Mouse (Mus musculus) adipocyte (in vitro differentiated cells): ENCODE measurements around the gene Nfia.

Experiments
- DNase-seq: peaks from one replicate; pipeline ENCODE4 v3.0.0-alpha.2; 2016; ENCODE audit warnings: low spot score

Gene Nfia

DNA sequence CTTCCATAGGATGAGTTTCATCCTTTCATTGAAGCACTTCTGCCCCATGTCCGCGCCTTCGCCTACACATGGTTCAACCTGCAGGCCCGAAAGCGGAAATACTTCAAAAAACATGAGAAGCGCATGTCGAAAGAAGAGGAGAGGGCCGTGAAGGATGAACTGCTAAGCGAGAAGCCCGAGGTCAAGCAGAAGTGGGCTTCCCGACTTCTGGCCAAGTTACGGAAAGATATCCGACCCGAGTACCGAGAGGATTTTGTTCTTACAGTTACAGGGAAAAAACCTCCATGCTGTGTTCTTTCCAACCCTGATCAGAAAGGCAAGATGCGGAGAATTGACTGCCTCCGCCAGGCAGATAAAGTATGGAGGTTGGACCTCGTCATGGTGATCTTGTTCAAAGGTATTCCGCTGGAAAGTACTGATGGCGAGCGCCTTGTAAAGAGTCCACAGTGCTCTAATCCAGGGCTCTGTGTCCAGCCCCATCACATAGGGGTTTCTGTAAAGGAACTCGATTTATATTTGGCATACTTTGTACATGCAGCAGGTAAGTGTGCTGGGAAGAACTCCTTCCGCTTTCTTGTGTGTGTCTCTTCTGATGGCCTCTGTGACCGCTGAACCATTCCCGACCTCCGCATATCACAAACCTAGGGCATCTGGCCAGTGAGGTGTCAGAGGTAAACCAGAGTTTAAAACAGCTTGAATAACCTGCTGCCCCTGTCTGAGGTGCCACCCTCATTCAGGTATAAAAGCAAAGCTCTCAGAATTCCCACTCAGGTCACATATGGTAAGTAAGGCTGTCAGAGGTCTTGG is 10.7 kb downstream of the Nfia start:
- DNase-seq = no peak

DNA sequence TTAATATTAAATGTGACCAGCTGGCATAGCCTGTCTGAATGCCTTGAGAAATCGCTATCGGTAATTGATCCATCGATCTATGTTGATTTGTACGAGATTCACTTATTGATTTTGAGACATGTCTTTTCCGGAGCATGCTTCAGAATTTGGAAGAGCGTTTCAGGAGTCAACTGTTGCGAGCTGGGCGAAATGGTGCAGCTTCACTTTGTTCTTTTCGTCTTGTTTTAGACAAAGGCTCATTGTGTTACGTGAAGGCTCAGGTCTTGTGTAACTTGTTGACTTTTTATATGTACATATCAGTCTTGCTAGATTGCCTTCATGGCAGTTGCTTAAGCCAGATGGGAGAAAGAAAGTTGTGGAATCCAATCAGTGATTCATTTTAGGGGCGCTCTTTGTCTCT is 11.7 kb downstream of the Nfia start:
- no peak for DNase-seq

- peak; percentile 60 for DNase-seq
Measured at GRCm38 (mm10) chr4:97785547-97786271, 13.2 kb downstream of the Nfia start.

DNA sequence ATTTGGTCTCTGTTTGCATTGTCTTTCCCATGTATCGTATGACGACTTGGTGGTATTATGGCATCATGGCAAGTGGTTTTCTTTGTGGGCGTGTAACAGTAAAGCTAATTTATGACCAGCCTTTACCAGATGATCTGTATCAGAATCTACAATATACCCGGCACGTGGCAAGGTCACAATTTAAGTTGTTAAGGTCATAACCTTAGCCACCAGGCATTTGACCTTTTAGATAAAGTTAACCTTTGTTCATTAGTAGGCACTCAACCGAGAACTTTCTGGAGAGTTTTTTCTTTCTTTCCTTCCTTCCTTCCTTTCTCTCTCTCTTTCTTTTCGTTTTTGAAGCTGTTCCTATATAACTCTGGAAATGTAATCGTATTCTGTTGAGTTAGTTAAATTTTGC is 14.0 kb downstream of the Nfia start:
- DNase-seq = no peak

DNA sequence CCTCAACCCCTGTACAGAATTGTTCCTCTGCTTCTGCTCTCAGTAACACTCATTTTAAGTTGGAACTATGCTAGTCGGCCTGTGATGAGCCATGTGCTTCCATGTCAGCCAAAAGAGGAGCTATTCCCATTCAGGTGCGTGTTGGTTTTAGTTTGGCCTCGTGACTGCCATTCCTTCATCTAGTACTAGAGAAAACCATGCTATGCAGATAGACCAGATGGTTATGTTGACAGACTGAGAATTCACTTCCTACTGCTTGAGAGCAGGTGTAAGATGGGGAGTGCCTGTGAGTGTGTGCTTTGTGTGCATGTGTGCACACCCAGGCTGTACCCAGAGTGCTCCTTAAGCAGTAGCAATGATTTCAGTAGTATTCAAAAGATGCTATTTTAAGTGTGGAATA is 15.0 kb downstream of the Nfia start:
- no peak for DNase-seq

- DNase-seq = no peak
Measured at GRCm38 (mm10) chr4:97788537-97788936, 16.0 kb downstream of the Nfia start.

DNA sequence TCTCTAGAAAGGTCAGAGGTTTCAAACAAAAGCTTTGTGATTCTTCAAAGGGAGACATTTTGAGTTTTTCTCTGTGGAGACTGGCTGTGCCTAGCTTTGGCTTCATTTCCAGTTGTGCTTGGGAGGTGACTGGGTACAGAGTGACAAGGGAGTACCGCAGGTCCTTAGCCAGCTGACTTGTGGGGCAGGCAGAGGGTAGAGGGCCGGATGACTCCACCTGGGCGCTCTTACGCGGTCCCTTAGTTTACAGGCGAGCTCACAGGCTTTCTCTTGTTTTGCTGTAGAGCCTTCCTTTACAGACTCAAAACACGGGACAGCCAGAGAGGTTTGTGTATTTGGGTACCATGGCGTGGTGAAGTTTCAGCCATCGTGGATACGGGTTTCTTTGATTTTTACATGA is 21.4 kb downstream of the Nfia start:
- DNase-seq = no peak

DNA sequence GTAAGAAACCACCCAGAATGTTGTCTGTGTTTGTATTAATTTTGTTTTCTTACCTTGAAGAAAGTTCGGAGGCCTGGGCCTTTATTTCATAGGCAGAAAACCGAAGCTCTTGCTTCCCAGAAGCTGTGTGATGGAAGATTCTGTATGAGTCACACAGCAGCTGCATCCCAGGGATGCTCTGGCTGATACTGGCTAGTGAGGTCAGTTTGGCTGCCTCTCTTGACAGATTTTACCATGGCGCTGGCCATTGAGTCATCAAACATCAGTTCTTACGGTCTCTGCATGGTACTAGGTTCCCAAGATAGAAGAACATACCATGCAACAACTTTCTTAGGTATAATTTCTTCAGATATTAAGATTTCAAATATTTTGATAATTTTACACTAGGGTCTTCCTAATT is 22.3 kb downstream of the Nfia start:
- no peak for DNase-seq

- DNase-seq = no peak
Measured at GRCm38 (mm10) chr4:97795957-97796356, 23.4 kb downstream of the Nfia start.

DNA sequence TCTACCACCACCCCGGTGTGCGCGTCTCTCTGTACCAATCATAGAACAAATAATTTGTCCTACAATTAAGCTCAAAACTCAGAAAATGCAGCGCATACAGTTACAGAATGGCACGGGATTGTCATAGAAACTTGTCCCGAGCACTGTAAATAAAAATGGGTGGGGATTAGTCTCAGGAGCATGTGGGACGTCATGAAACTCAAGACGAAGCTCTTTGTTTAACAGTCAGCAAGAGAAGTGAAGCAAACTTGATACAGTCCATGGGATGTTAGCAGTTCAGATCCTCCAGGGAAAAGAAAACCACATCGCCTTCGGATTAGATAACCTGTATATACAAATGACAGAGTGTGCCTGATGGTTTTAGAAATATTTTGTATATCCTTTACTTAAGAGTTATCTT is 24.0 kb downstream of the Nfia start:
- no peak for DNase-seq

DNA sequence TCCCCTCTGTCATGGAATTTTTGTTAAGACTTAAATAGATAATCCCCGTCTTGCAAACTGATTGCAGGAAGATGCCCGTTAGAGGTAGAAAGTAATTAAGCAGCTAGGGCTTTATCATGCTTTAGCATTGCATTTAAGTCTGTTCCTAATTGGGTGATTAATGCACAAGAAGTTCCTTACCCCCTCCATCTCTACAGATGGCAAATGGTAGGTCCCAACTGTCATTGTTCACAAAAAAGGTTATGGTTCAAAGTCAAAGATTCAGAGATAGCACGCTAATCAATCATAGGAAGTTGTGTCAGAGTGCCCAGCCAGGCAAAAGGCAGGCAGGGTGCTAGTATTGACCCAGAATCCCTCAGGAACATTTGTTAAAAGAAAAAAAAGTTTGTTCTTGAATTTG is 31.3 kb downstream of the Nfia start:
- no peak for DNase-seq

- no peak for DNase-seq
Measured at GRCm38 (mm10) chr4:97804638-97805037, 32.1 kb downstream of the Nfia start.

DNA sequence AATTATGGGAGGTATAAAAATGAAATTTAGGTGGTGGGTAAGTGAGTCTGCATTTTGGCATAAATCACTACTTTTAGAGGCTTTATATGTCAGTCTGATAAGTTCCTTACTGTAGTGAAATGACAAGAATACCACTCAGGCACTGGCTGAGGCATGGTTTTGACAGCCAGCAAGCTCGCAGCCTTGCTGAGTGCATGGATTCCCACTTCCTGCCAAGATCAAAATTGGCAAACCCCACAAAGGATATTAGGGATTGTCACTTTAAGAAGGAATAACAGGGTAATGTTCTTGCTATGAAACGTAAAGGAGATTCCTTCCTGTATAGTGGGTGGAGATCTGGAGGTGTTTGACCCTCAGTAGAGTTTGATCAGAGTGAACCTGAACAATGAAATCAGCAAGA is 32.7 kb downstream of the Nfia start:
- no peak for DNase-seq

DNA sequence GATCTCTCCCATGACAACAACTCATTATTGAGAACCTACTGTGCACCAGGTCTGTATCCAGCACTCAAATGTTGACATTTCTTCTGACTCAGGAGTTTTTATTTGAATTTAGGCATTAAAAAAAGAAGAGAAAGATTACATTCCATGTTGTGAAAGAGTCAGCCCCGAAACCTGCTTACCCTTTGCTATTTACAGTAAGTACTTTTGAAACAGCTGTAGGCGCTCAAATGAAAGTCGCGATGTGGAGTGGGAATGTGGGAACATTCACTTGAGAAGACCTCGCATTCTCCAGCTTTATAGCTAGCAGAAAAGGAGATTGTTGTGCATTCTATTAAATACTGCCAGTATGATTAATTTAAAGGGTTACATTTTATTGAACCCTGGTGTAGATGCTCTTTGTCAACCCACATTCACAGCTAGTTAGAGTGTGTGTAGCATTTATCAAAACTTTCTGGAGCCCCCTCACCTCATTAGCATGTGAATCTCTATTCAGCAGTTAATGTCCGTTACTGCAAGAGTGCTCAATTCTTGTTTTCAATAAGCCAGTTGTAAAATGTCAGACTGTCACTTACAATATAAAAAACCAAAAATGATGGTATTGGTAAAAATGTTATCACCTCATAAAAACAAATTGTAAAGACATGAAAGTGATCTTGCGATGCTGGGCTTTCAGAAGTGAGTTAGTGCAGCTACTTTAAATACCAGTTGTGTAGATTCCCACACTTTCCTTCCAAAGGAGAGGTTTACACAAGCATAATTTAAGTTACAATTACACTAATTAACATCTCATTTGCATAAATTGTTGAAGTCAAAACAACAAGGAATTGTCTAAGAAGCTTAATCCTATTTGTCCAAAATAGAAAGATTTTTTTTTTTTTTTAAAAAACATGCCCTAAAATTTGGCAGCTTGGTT is 33.6 kb downstream of the Nfia start:
- DNase-seq = no peak

DNA sequence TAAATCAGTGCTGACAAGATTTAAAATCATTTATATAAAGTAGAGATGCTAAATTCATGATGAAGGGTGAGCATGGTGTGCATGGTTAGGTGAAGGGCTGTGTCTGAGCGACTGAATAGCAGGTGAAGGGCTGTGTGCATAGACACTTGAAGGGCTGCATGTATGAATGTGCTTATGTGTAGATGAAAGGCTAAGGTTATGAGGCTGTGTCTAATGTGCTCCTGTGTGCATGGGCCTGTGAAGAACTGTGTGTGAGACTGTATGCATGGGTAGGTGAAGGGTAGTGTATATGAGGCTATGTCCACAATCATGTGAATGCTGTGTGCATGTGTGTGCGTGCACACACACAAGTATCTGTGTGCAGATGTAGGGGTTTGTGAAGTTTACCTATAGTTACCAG is 34.4 kb downstream of the Nfia start:
- DNase-seq = no peak

- no peak for DNase-seq
Measured at GRCm38 (mm10) chr4:97808885-97809284, 36.4 kb downstream of the Nfia start.

GRCm38 (mm10) chr4:97809582-97810295 is 37.2 kb downstream of the Nfia start:
- no peak for DNase-seq

GRCm38 (mm10) chr4:97810348-97810939 is 37.9 kb downstream of the Nfia start:
- DNase-seq = no peak

DNA sequence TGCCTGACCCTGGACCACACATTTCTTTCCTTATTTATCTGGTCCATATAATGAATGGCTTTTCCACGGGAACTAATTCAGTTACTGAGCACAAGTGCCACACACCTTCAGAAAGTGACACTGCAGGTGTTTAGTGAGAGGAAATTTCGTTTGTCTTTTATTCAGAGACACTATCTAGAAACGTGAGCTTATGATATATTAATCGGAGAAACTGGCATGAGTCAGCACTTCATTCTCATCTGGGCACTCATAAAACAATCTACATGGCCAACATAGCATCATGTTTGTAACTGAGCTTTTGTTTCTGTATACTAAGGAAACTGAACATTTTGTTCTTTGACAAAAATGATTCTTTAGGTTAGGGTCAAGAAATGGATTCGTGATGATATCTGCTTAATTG is 40.5 kb downstream of the Nfia start:
- DNase-seq = no peak

DNA sequence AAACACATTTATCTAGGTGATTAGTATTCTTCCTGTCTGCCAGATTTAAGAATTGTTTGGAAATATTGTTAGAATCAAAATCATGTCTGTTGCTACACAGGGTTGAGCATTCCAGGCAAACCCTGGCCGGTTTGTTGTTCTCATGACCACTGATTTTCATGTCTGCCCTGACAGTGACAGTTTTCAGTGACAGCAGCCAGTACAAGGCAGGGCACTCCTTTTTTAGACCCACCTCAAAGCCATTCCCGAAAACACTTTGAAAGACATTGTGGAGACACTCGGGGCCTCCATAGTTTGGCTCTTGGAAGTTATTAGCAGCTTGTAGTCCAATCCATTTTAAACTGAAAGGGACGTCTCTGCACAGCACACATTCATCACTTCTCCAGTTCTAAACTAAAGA is 41.5 kb downstream of the Nfia start:
- DNase-seq = peak; percentile 23

DNA sequence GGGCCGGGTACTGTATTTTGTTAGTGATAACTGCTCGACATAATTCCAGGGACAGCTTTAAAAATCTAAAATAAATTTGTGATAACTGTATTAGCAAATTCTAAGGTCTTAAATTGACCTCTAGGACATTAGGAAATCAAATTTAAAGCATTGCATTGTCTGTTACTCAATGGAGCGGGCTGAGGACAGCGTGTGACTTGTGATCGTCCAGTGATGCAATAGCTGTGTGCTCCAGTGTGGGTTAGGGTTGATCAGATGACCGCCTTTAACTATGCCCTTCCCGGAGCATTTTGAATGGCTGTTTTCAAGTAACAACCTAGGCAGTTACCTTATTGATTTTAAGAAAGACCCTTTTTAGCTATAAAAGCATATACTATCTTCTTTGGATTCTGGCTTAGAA is 42.0 kb downstream of the Nfia start:
- DNase-seq = peak; percentile 79

GRCm38 (mm10) chr4:97816001-97816400 is 43.5 kb downstream of the Nfia start:
- no peak for DNase-seq
